Mouse (Mus musculus) B cell, adult 2 months (primary cell): Measurements from ENCODE around the gene Jph4.

Experiments
- DNase-seq, 2 experiments: peaks; one replicate each; pipeline ENCODE4 v3.0.0; 2022

Gene Jph4

DNA sequence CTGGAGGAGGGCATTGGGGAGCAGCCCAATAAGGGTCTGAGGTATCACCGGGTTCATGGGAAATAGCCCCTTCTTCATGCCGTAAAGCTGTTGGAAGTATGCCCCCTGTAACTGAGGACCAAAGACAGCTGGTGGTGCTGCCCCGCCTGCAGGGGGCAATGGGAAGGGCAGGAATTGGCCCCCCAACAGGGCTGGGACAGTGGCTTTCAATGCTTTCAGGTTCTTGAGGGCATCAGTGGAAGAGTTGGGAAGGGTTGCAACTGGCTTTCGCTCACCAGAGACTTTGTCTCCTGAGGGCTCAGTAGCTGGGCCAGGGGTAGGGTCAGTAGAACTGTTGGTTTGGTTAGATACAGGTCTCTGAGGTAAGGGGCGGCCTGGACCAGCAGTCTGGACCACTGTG, 53.6 kb downstream of the Jph4 start:
- DNase-seq: no peak

DNA sequence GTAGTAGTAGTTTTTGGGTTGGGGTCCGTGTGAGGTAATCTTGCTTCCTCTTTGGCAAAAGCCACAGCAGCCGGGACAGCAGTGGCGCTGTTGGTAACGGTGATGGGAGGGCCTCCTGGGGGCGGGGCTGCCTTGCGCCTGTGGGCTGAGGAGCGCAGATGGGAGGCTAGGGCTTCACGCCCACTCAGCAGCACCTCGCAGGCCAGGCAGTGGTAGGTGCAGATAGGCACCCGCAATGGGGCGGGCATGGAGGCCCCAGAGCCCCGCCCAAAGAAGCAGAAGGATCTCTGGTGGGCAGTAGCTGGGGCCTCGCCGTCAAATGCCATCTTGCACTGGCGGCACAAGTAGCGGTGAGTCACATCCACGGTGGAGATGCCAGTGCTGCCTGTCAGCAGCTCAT, 54.1 kb downstream of the Jph4 start:
- no peak for DNase-seq

DNA sequence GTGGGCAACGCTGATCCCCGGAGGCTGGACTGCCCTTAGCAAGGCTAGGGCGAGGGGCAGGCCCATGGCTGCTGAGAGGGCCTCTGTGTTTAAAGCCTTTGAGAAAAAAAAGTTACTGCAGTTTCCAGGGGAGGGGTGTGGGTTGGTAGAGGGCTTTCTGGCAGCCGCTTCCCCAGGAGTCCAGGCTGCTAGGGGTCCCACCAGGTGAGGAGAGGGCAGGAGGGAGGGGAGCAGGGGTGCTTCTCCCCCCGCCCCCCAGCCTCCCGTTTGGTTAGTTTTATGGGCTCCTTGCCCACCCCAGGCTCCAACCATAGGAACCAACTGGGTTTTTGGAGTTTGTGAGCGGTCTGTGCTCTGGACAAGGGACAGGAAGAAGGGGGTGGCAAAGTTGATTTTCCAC, 54.9 kb downstream of the Jph4 start:
- no peak for DNase-seq

DNA sequence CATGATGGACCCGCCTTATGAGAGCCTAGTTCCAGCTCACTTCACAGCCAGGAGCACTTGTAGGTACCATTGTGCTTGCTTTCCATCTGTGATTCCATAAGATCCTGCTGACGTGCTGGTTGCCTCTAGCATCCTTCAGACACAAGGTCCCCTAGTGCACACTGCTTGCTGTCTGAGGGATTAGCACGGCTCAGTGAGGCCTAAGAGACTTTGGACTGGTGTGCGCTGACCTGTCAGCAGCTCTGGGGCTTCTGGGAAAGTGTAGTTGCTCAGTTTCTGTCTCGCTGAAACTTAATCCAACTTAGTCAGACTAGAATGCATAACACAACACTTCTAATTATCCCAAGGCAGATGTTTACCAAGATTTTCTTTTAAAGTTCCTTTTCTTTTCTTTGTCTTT, 56.8 kb downstream of the Jph4 start:
- no peak for DNase-seq

DNA sequence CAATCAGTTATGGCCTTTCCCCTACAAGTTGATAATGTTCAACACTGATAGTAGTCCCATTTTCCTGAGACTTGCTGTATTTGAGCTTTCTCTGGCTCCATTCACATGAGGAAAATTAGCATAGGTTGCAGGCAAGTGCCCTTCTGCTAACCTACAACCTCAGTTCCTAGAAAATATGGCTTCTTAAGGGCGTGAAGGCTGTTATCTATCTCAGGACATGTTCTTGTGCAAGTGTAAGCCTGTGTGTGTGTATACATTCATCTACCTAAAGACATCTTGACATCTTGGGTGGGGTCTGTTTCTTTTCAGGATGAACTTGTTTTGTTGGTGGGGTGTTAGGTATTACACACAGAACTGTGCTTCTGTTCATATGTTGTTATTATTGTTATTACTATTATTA, 57.7 kb downstream of the Jph4 start:
- no peak for DNase-seq
